Mouse (Mus musculus) regulatory T cell (primary cell): ENCODE results near the gene Cpxm2.

Source experiments
- in situ Hi-C: fragments of 300-600 bp; cut with MboI, MseI; formaldehyde crosslinking; loops from one replicate; pipeline ENCODE4 v1.15.1; 2025; ENCODE audit warnings: high pct_unique_total_duplicates

Gene Cpxm2

GRCm38 (mm10) chr7:132154368-132154961, at the start of gene Cpxm2:
Gene Cpxm2 (minus strand): TSS chr7:132154739.
- in situ Hi-C loops = no loop called here

DNA sequence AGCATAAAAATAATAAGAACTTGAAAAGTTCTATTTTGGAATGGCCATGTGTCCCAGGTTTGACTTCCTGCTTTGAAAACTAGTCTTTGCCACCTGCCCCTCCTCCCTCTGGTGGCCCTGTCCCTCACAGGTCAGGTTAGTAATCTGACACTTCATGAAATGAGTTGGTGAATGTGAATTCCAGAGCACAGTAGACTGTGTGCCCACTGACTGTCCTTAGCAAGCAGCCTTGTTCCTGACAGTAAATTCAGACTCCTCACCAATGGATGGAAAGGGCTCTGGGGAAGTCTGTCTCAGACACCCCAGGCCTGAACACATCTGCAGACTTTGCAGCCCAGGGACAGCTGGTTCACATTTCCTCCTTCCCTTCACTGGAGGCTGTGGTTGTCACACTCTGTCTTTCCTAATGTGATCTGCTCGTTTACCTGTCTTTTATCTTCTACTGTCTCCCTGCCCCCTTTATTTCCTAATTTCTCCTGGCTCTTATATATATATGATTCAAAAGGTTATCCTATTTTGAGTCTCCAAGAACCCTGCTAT, 49.6 kb upstream of the Cpxm2 start:
- in situ Hi-C loops = no loop called here

GRCm38 (mm10) chr7:132199686-132200085, 45.1 kb upstream of the Cpxm2 start:
- in situ Hi-C loops = no loop called here

DNA sequence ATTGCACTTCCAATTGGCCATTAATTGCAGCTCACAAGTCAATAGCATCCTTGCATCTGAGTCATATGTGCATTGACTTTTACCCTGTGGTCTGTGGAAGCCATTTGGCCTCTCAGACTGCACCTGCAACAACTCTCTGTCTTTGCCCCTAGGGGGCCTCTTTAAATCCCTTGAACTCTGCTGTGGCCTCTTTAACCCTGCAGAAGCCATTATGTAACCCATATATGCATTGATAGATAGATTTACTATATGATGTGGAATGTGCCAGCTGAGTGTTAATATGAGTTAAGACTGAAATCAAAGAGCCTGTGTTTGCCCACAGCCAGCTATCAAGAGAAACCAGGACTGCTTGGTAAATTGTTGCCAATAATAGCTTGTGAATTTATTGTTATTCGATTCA, 44.3 kb upstream of the Cpxm2 start:
- in situ Hi-C loops = no loop called here

GRCm38 (mm10) chr7:132197817-132198475, 43.4 kb upstream of the Cpxm2 start:
- in situ Hi-C loops = no loop called here

DNA sequence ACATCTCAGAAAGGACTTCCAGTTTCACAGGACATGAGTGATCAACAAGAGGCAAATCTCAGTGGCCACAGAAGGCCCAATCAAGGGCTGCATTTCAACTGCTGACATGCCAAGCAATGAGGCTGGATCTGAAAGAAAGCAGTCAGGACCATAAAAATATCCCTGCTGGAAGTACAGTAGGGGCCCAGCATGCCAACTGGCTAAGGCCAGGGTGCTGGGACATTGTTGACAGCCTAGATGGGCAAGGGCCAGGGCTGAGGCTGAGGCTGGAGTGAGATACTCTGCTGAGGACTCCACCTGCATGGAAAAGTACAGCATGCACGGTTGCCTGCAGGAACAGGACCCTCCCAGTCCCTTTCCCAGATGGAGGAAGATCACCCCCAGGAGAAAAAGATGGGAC, 42.0 kb upstream of the Cpxm2 start:
- in situ Hi-C loops = no loop called here

GRCm38 (mm10) chr7:132193606-132194005, 39.1 kb upstream of the Cpxm2 start:
- in situ Hi-C loops = no loop called here

DNA sequence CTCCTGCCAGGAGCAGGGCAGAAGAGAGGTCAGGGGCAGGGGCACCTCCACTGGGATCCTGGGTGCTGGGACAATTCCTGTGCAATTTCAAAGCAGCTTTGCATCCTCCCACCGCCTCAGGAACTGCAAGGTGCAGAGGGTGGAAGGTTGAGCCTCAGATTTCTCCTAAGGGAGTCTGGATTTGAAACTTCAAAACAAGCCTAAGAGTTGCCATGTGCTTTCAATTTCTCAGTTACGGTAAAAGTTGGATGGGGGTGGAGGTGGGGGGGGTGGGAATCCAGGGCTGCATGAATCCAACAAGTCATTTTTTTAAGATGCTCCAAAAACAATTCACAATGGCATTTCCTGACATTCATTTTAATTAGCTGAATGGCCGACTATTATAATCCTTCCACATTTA, 32.9 kb upstream of the Cpxm2 start:
- in situ Hi-C loops = no loop called here

DNA sequence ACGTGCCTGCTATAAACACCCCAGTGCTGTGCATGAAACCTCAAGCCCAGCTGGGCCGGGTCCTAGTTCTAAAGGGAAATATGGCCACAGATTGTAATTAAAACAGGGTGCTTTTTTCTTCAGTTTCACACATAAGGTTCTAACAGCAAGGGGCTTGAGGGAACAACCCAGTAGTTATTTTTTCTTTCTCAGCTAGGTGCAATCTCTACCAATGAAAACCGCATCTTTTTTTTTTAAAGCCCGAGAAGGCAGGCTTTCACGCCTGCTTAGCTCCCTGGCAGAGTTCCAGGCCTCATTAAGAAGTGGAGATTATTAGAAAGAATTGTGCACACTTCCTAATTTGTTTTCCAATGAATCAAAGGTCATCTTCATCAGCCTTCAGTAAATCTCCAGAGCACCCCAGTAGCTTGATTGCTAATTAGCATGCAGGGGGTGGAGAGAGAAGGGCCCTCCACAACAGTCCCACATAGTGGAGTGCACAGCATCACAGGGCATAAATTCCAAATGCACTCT, 29.4 kb upstream of the Cpxm2 start:
- in situ Hi-C loops = no loop called here

- in situ Hi-C loops = no loop called here
Observed at GRCm38 (mm10) chr7:132181586-132182198, 27.2 kb upstream of the Cpxm2 start.

DNA sequence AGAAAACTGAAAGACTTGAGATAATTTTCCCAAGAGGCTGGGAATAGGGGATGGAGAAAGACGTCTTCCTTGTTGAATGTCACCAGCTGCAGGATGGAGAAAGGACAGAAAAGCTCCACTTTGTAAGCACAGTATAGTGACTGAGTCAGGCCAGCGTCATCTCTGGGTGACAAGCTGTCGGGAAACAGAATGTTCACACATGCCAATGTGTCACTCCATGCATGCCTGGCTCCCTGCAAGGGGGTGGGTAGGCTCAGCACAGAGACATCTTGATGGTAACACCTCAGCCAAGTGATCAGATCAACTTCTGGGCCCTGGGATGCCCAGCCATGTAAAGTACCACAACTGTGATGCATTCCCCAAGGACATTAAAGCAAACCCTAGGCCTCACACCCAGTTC, 26.5 kb upstream of the Cpxm2 start:
- in situ Hi-C loops = no loop called here

DNA sequence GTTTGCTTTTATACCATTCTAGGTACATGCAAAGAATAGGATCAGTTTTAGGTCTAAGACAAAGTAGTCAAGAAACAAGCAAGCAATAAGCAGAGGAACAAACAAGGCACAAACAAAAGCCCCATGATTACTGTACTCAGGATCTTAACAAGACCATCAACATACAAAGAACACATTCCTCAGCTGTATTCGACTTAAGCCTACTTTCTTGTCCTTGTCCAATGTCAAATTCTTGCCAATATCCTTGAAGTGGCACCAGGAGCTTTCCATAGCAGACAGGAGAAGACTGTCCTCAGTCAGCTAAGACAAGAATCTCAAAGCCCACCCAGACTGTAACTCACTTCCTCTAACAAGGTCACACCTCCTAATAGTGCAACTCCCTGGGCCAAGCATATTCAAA, 24.5 kb upstream of the Cpxm2 start:
- in situ Hi-C loops = no loop called here

GRCm38 (mm10) chr7:132174787-132175186, 20.2 kb upstream of the Cpxm2 start:
- in situ Hi-C loops = no loop called here

DNA sequence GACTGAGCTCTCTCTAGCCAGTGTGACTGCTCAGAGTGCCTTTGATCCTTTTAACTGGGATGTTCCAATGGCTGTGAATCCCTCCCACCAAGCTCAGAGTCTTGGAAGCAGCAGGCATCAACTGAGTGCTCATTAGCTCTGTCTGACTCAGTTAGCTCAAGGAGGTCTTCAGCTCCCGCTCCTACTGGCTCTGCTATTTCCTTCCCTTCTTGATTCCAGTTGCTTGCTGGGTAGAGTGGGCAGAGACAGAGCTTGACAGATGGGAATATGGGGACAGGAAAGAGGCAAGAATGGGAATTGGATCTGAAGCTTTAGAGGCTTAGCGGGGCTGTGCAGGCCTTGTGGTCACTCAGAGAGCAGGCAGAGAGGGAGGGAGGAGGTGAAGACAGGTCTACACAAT, 19.8 kb upstream of the Cpxm2 start:
- in situ Hi-C loops = no loop called here

- in situ Hi-C loops = no loop called here
Observed at GRCm38 (mm10) chr7:132172220-132172619, 17.7 kb upstream of the Cpxm2 start.

GRCm38 (mm10) chr7:132171716-132172115, 17.2 kb upstream of the Cpxm2 start:
- in situ Hi-C loops = no loop called here

- in situ Hi-C loops = no loop called here
Observed at GRCm38 (mm10) chr7:132169419-132170169, 15.1 kb upstream of the Cpxm2 start.

GRCm38 (mm10) chr7:132167239-132167638, 12.7 kb upstream of the Cpxm2 start:
- in situ Hi-C loops = no loop called here

- in situ Hi-C loops = no loop called here
Observed at GRCm38 (mm10) chr7:132162254-132162653, 7.7 kb upstream of the Cpxm2 start.

DNA sequence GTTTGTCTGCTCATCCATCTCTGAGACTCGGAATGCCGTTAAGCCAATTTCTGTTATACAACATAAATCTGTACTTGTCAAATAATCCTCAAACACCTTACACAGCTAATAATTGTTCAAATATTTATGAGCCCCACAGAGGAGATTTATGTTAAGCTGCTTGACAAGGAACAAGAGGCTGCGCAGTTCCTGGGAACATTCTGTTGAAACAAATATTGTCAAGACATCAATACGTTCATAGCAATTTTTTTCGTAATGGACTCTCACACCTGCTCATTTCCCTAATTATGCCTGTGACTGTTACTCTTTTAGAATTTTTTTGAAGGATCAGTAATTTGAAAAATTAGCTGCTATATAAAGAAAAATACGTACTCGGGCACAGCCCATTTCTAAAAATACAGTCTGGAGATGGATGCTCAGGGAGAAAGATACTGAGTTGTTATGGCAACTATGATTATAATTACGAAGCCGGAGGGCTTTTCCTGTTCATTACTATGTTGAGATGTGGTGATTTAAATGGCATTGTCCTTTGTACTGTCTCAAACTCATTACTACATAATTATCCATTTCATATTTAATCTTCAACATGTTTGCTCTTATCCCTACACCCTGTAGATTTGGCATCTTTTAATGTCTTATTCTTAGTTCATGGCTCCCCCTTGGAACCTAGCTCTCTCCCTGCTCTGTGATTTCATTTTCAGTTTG, 3.9 kb upstream of the Cpxm2 start:
- in situ Hi-C loops = no loop called here

GRCm38 (mm10) chr7:132153725-132154147, 803 bp downstream of the Cpxm2 start:
- in situ Hi-C loops = no loop called here
